Comparison of ENCODE assay signal across 21 mouse cellular contexts in genomic region chr2:92289335-92289734, GRCm38 (mm10).
"Had no signal": no experiment of that assay in that cellular context is flagged by ENCODE, and none has a peak within 500 bp of the region (broad histone marks: within the 10 kb centered on the region; RNA-seq: fewer than 3 reads in every experiment).

No protein-coding gene starts in this region.

- H3K4me1 ChIP-seq: limb, embryonic 13.5 days had no signal

- DNase-seq: gastrocnemius, adult 2 months; gastrocnemius, postnatal 10 days; gastrocnemius, postnatal 36 days; heart, adult 18-20 months; heart, postnatal 14 days; heart, postnatal 36 days; kidney, adult 11 months; kidney, adult 2 months; kidney, adult 9 months; kidney, postnatal 14 days; kidney, postnatal 36 days; layer of hippocampus, adult 9-11 months; layer of hippocampus, postnatal 36 days; left cerebral cortex, postnatal 4 days had no signal

- H3K4me3 ChIP-seq: gastrocnemius, adult 2 months; heart, embryonic 10.5 days; heart, embryonic 13.5 days; heart, embryonic 15.5 days; hindbrain, embryonic 13.5 days; hindbrain, embryonic 15.5 days; kidney, embryonic 15.5 days; limb, embryonic 13.5 days had no signal
